Mouse (Mus musculus) neural tube, embryonic 11.5 days (tissue): ENCODE measurements around the gene Utrn. TPM values are rescaled to one million over a fixed set of nuclear protein-coding genes. Genes with fewer than 3 reads are reported as not detected.

Source experiments
- ATAC-seq: fragments of 200-750 bp; cut with Nextera tagmentation; 2 replicates; pipeline ENCODE4 v1.8.0; 2017; ENCODE audit warnings: moderate number of reproducible peaks, mild to moderate bottlenecking, moderate TSS enrichment, moderate library complexity; ENCODE audit not compliant: insufficient read depth, low FRiP score, low TSS enrichment
- DNase-seq: peaks from one replicate; pipeline ENCODE4 v3.0.0-alpha.2; 2015; ENCODE audit warnings: low spot score
- H3K27ac ChIP-seq: fragments of 300-500 bp; sonication (generic); 2 replicates; pipeline ENCODE4 v1.5.1; 2014; ENCODE audit warnings: low read depth, mild to moderate bottlenecking, low read length
- H3K27me3 ChIP-seq: fragments of 300-500 bp; sonication (generic); 2 replicates; pipeline ENCODE4 v1.6.1; 2014; ENCODE audit warnings: mild to moderate bottlenecking, low read length, mixed read lengths; ENCODE audit not compliant: control insufficient read depth, insufficient read depth
- H3K36me3 ChIP-seq: fragments of 300-500 bp; sonication (generic); 2 replicates; pipeline ENCODE4 v1.6.1; 2014; ENCODE audit warnings: mild to moderate bottlenecking, low read length, moderate library complexity, mixed read lengths; ENCODE audit not compliant: control insufficient read depth, insufficient read depth
- H3K4me1 ChIP-seq: fragments of 300-500 bp; sonication (generic); 2 replicates; pipeline ENCODE4 v1.6.1; 2014; ENCODE audit warnings: low read length, mixed read lengths; ENCODE audit not compliant: control insufficient read depth, insufficient read depth
- H3K4me2 ChIP-seq: fragments of 300-500 bp; sonication (generic); 2 replicates; pipeline ENCODE4 v1.6.1; 2014; ENCODE audit warnings: low read depth, mild to moderate bottlenecking, moderate library complexity
- H3K4me3 ChIP-seq: fragments of 300-500 bp; sonication (generic); 2 replicates; pipeline ENCODE4 v1.5.1; 2014; ENCODE audit warnings: low read depth, low read length
- H3K9ac ChIP-seq: fragments of 300-500 bp; sonication (generic); 2 replicates; pipeline ENCODE4 v1.6.1; 2014; ENCODE audit warnings: mild to moderate bottlenecking, low read length
- H3K9me3 ChIP-seq: fragments of 300-500 bp; sonication (generic); 2 replicates; pipeline ENCODE4 v1.6.1; 2016; ENCODE audit warnings: low read length; ENCODE audit not compliant: control insufficient read depth
- WGBS: fragments of 180-500 bp; shearing (Covaris S2); extraction: QIAGEN DNeasy Blood & Tissue Kit; methylation state at CpG from one replicate; pipeline ENCODE4 v1.1.7; 2014; 5-methylcytosine and 5-hydroxymethylcytosine counted together
- polyA plus RNA-seq: library from polyadenylated mRNA; unstranded; fragments of >200 nt; fragmentation: Nextera tagmentation; extraction: Ambion mirVana; gene quantifications from 2 replicates; pipeline ENCODE4 v1.2.1, GENCODE M21; 2014

Gene Utrn
- polyA plus RNA-seq, 1 experiment from 2014 or later: 47.4 TPM

- no peak overlapping the region for H3K9ac ChIP-seq
- ATAC-seq (no peak), DNase-seq (no peak)
- H3K4me3 ChIP-seq: no peak overlapping the region
- no peak overlapping the region for H3K27ac ChIP-seq
- H3K4me2 ChIP-seq: no peak overlapping the region
- H3K27me3 ChIP-seq: no peaks in the 10 kb centered on the region
- no peaks in the 10 kb centered on the region for H3K9me3 ChIP-seq
- H3K36me3 ChIP-seq: no peaks in the 10 kb centered on the region
- WGBS: 76% methylated on average over 8 of the region's 8 CpGs
- H3K4me1 ChIP-seq: peaks cover 3% of the 10 kb centered on the region; the same call in 1 of the 2 replicates
Measured at GRCm38 (mm10) chr10:12594958-12595357, 274.2 kb downstream of the Utrn start.

- Histone ChIP-seq H3K9ac (no peak overlapping the region), H3K27me3 (no peaks in the 10 kb centered on the region), H3K27ac (no peak overlapping the region), H3K4me1 (peaks cover 3% of the 10 kb centered on the region; the same call in 1 of the 2 replicates), H3K4me3 (no peak overlapping the region), H3K9me3 (no peaks in the 10 kb centered on the region), H3K36me3 (no peaks in the 10 kb centered on the region), H3K4me2 (no peak overlapping the region)
- no peak for DNase-seq
- no peak for ATAC-seq
Measured at GRCm38 (mm10) chr10:12593071-12593470, 276.1 kb downstream of the Utrn start.

- Histone ChIP-seq H3K9me3 (no peaks in the 10 kb centered on the region), H3K36me3 (no peaks in the 10 kb centered on the region), H3K4me1 (peaks cover 3% of the 10 kb centered on the region; the same call in 1 of the 2 replicates), H3K27me3 (no peaks in the 10 kb centered on the region), H3K27ac (no peak overlapping the region), H3K4me2 (no peak overlapping the region), H3K9ac (no peak overlapping the region), H3K4me3 (no peak overlapping the region)
- DNase-seq (no peak), ATAC-seq (no peak)
- 49% methylated on average over 5 of the region's 5 CpGs for WGBS
Measured at GRCm38 (mm10) chr10:12591946-12592345, 277.2 kb downstream of the Utrn start.

GRCm38 (mm10) chr10:12588051-12588450, 281.1 kb downstream of the Utrn start:
- no peak overlapping the region for H3K4me3 ChIP-seq
- H3K9ac ChIP-seq: no peak overlapping the region
- no peak for ATAC-seq
- no peaks in the 10 kb centered on the region for H3K9me3 ChIP-seq
- H3K27ac ChIP-seq: no peak overlapping the region
- no peak for DNase-seq
- 87% methylated on average over 7 of the region's 7 CpGs for WGBS
- no peak overlapping the region for H3K4me2 ChIP-seq
- H3K36me3 ChIP-seq: no peaks in the 10 kb centered on the region
- no peaks in the 10 kb centered on the region for H3K27me3 ChIP-seq
- no peaks in the 10 kb centered on the region for H3K4me1 ChIP-seq

GRCm38 (mm10) chr10:12587318-12587717, 281.8 kb downstream of the Utrn start:
- no peak overlapping the region for H3K4me2 ChIP-seq
- H3K9me3 ChIP-seq: no peaks in the 10 kb centered on the region
- H3K4me1 ChIP-seq: no peaks in the 10 kb centered on the region
- H3K36me3 ChIP-seq: no peaks in the 10 kb centered on the region
- H3K4me3 ChIP-seq: no peak overlapping the region
- H3K27ac ChIP-seq: no peak overlapping the region
- no peak for ATAC-seq
- H3K9ac ChIP-seq: no peak overlapping the region
- no peaks in the 10 kb centered on the region for H3K27me3 ChIP-seq
- WGBS: 64% methylated on average over 1 of the region's 1 CpGs
- no peak for DNase-seq

- Histone ChIP-seq H3K9me3 (no peaks in the 10 kb centered on the region), H3K4me3 (no peak overlapping the region), H3K36me3 (no peaks in the 10 kb centered on the region), H3K27ac (no peak overlapping the region), H3K9ac (no peak overlapping the region), H3K27me3 (no peaks in the 10 kb centered on the region), H3K4me2 (no peak overlapping the region), H3K4me1 (no peaks in the 10 kb centered on the region)
- WGBS: 83% methylated on average over 2 of the region's 2 CpGs
- DNase-seq (no peak), ATAC-seq (no peak)
Measured at GRCm38 (mm10) chr10:12586825-12587224, 282.3 kb downstream of the Utrn start.

- Histone ChIP-seq H3K4me2 (no peak overlapping the region), H3K4me3 (no peak overlapping the region), H3K9me3 (no peaks in the 10 kb centered on the region), H3K9ac (no peak overlapping the region), H3K4me1 (no peaks in the 10 kb centered on the region), H3K36me3 (no peaks in the 10 kb centered on the region), H3K27me3 (no peaks in the 10 kb centered on the region), H3K27ac (no peak overlapping the region)
- DNase-seq (no peak), ATAC-seq (no peak)
- WGBS: 72% methylated on average over 1 of the region's 1 CpGs
Measured at GRCm38 (mm10) chr10:12586200-12586599, 283.0 kb downstream of the Utrn start.

GRCm38 (mm10) chr10:12583473-12583872, 285.7 kb downstream of the Utrn start:
- H3K4me3 ChIP-seq: no peak overlapping the region
- no peaks in the 10 kb centered on the region for H3K36me3 ChIP-seq
- H3K4me1 ChIP-seq: no peaks in the 10 kb centered on the region
- H3K9me3 ChIP-seq: no peaks in the 10 kb centered on the region
- H3K9ac ChIP-seq: no peak overlapping the region
- DNase-seq: no peak
- no peak for ATAC-seq
- H3K27ac ChIP-seq: no peak overlapping the region
- H3K4me2 ChIP-seq: no peak overlapping the region
- no peaks in the 10 kb centered on the region for H3K27me3 ChIP-seq
- WGBS: 96% methylated on average over 3 of the region's 3 CpGs

GRCm38 (mm10) chr10:12579048-12579447, 290.1 kb downstream of the Utrn start:
- WGBS: 9% methylated on average over 1 of the region's 1 CpGs
- DNase-seq: no peak
- H3K27ac ChIP-seq: no peak overlapping the region
- peaks cover 9% of the 10 kb centered on the region; the same call in 1 of the 2 replicates for H3K4me1 ChIP-seq
- no peaks in the 10 kb centered on the region for H3K36me3 ChIP-seq
- H3K27me3 ChIP-seq: no peaks in the 10 kb centered on the region
- H3K9me3 ChIP-seq: no peaks in the 10 kb centered on the region
- H3K9ac ChIP-seq: no peak overlapping the region
- no peak overlapping the region for H3K4me3 ChIP-seq
- no peak overlapping the region for H3K4me2 ChIP-seq
- ATAC-seq: no peak
